Comparison of ENCODE assay signal across 10 mouse cellular contexts in genomic region chr15:98111791-98112190, GRCm38 (mm10). TPM values are rescaled to one million over a fixed set of nuclear protein-coding genes. Genes with fewer than 3 reads are reported as not detected.
A peak's percentile ranks its signal among the peaks of the same experiment; 100 is the strongest.
DNase-seq lines count a peak whose midpoint lies in the region; ATAC-seq lines count a peak whose summit lies in the region.
"Had no signal": no experiment of that assay in that cellular context is flagged by ENCODE, and none has a peak within 500 bp of the region (broad histone marks: within the 10 kb centered on the region; RNA-seq: fewer than 3 reads in every experiment).

No protein-coding gene starts in this region.

- no peaks in the 10 kb centered on the region for H3K9me3 ChIP-seq in liver, embryonic 11.5 days (ENCODE audit: control insufficient read depth, low read length)
- H3K9me3 ChIP-seq in intestine, embryonic 15.5 days: no peaks in the 10 kb centered on the region
- no peaks in the 10 kb centered on the region for H3K9me3 ChIP-seq in stomach, embryonic 15.5 days
- H3K9me3 ChIP-seq: limb, embryonic 10.5 days; megakaryocyte, embryonic 14.5 days had no signal

- no peak overlapping the region for H3K27ac ChIP-seq in liver, embryonic 11.5 days (ENCODE audit: low read depth, low read length)
- no peak overlapping the region for H3K27ac ChIP-seq in intestine, embryonic 15.5 days
- no peak overlapping the region for H3K27ac ChIP-seq in stomach, embryonic 15.5 days
- H3K27ac ChIP-seq: limb, embryonic 10.5 days had no signal

- H3K9ac ChIP-seq in liver, embryonic 11.5 days (ENCODE audit: low read depth, low read length): no peak overlapping the region
- H3K9ac ChIP-seq in intestine, embryonic 15.5 days: no peak overlapping the region
- H3K9ac ChIP-seq in stomach, embryonic 15.5 days: no peak overlapping the region

- no peak for ATAC-seq in liver, embryonic 11.5 days (replicated peaks; ENCODE audit: low FRiP score)
- ATAC-seq in intestine, embryonic 15.5 days: 0 out of 2 replicates have a peak, but pooled peaks have one; percentile 9
- ATAC-seq in stomach, embryonic 15.5 days (ENCODE audit: insufficient read depth, low FRiP score, low read depth): peak; percentile 40; the same call in 1 of the 2 replicates
- ATAC-seq in activated CD4-positive, CD25-positive, alpha-beta regulatory T cell, adult 4 months: no peak

- H3K4me1 ChIP-seq in liver, embryonic 11.5 days (replicated peaks; ENCODE audit: control insufficient read depth, insufficient read depth, low read length): peaks cover 30% of the 10 kb centered on the region
- peaks cover 12% of the 10 kb centered on the region for H3K4me1 ChIP-seq in intestine, embryonic 15.5 days (replicated peaks)
- peaks cover 12% of the 10 kb centered on the region; the same call in 1 of the 2 replicates for H3K4me1 ChIP-seq in stomach, embryonic 15.5 days

- no peaks in the 10 kb centered on the region for H3K36me3 ChIP-seq in liver, embryonic 11.5 days (ENCODE audit: control insufficient read depth, insufficient read depth, low read length)
- H3K36me3 ChIP-seq in intestine, embryonic 15.5 days: no peaks in the 10 kb centered on the region
- 0 out of 2 replicates have a peak, but pooled peaks cover 9% of the 10 kb centered on the region for H3K36me3 ChIP-seq in stomach, embryonic 15.5 days

- 74% methylated on average over 5 of the region's 5 CpGs for WGBS in liver, embryonic 11.5 days
- 66% methylated on average over 5 of the region's 5 CpGs for WGBS in intestine, embryonic 15.5 days
- 68% methylated on average over 5 of the region's 5 CpGs for WGBS in stomach, embryonic 15.5 days

- no peaks in the 10 kb centered on the region for H3K27me3 ChIP-seq in liver, embryonic 11.5 days (replicated peaks; ENCODE audit: control insufficient read depth, insufficient read depth, low read length)
- H3K27me3 ChIP-seq in intestine, embryonic 15.5 days (replicated peaks): no peaks in the 10 kb centered on the region
- no peaks in the 10 kb centered on the region for H3K27me3 ChIP-seq in stomach, embryonic 15.5 days (replicated peaks)
- H3K27me3 ChIP-seq: megakaryocyte, embryonic 14.5 days had no signal

- no peak overlapping the region for H3K4me2 ChIP-seq in liver, embryonic 11.5 days
- no peak overlapping the region for H3K4me2 ChIP-seq in intestine, embryonic 15.5 days (replicated peaks)
- no peak overlapping the region for H3K4me2 ChIP-seq in stomach, embryonic 15.5 days

- no peak overlapping the region for H3K4me3 ChIP-seq in liver, embryonic 11.5 days (ENCODE audit: low read depth, low read length)
- H3K4me3 ChIP-seq in intestine, embryonic 15.5 days (replicated peaks): no peak overlapping the region
- no peak overlapping the region for H3K4me3 ChIP-seq in stomach, embryonic 15.5 days (replicated peaks)
- H3K4me3 ChIP-seq: limb, embryonic 10.5 days; megakaryocyte, embryonic 14.5 days had no signal

- DNase-seq in liver: peak; percentile 20
- DNase-seq in liver, embryonic 11.5 days (ENCODE audit: low spot score): no peak
- peak; percentile 30 for DNase-seq in brain, adult 2 months (ENCODE audit: low read depth, low spot score)
- no peak for DNase-seq in layer of hippocampus, adult 8-10 months (ENCODE audit: low spot score in 2 of 2)

RNA-seq across cellular contexts. Expression of gene Senp1, which starts 18.2 kb away (rescaled TPM):
- 37.9 and 38.6 TPM in 2 replicates for polyA plus RNA-seq in liver, embryonic 11.5 days (2014; fragmentation: Nextera tagmentation; extraction: Ambion mirVana)
- 26.5 and 27.4 TPM in 2 replicates for polyA plus RNA-seq in intestine, embryonic 15.5 days (2015; fragmentation: Nextera tagmentation; extraction: Ambion mirVana)
- polyA plus RNA-seq in stomach, embryonic 15.5 days (2015; fragmentation: Nextera tagmentation; extraction: Ambion mirVana): 27.9 and 29.0 TPM in 2 replicates
- 10 to 100 TPM; 27.5 to 31.6 TPM for polyA plus RNA-seq in activated CD4-positive, CD25-positive, alpha-beta regulatory T cell, adult 4 months (2017; shearing (Covaris generic))
- 10 to 100 TPM; 13.8 to 16.1 (median 14.9) TPM for total RNA-seq in layer of hippocampus, adult 8-10 months (2022)

RNA-seq across cellular contexts. Expression of gene Pfkm, which starts 19.4 kb away (rescaled TPM):
- polyA plus RNA-seq in liver, embryonic 11.5 days (2014; fragmentation: Nextera tagmentation; extraction: Ambion mirVana): 37.2 and 42.5 TPM in 2 replicates
- polyA plus RNA-seq in intestine, embryonic 15.5 days (2015; fragmentation: Nextera tagmentation; extraction: Ambion mirVana): 27.9 and 28.4 TPM in 2 replicates
- polyA plus RNA-seq in stomach, embryonic 15.5 days (2015; fragmentation: Nextera tagmentation; extraction: Ambion mirVana): 28.3 and 31.0 TPM in 2 replicates
- 1 to 10 TPM; 5.0 to 6.8 TPM for polyA plus RNA-seq in activated CD4-positive, CD25-positive, alpha-beta regulatory T cell, adult 4 months (2017; shearing (Covaris generic))
- total RNA-seq in layer of hippocampus, adult 8-10 months (2022): 100 to 1,000 TPM; 332 to 357 (median 349) TPM

RNA-seq across cellular contexts. Expression of gene Asb8, which starts 53.6 kb away (rescaled TPM):
- 37.2 and 42.5 TPM in 2 replicates for polyA plus RNA-seq in liver, embryonic 11.5 days (2014; fragmentation: Nextera tagmentation; extraction: Ambion mirVana)
- 46.6 and 49.5 TPM in 2 replicates for polyA plus RNA-seq in intestine, embryonic 15.5 days (2015; fragmentation: Nextera tagmentation; extraction: Ambion mirVana)
- polyA plus RNA-seq in stomach, embryonic 15.5 days (2015; fragmentation: Nextera tagmentation; extraction: Ambion mirVana): 42.8 and 43.7 TPM in 2 replicates
- 10 to 100 TPM; 36.6 to 43.2 TPM for polyA plus RNA-seq in activated CD4-positive, CD25-positive, alpha-beta regulatory T cell, adult 4 months (2017; shearing (Covaris generic))
- total RNA-seq in layer of hippocampus, adult 8-10 months (2022): 10 to 100 TPM; 50.7 to 55.0 (median 54.3) TPM

RNA-seq across cellular contexts. Expression of gene Ccdc184, which starts 55.2 kb away (rescaled TPM):
- polyA plus RNA-seq in liver, embryonic 11.5 days (2014; fragmentation: Nextera tagmentation; extraction: Ambion mirVana): not detected in 2 replicates
- 1.6 and 1.7 TPM in 2 replicates for polyA plus RNA-seq in intestine, embryonic 15.5 days (2015; fragmentation: Nextera tagmentation; extraction: Ambion mirVana)
- 1.6 and 2.0 TPM in 2 replicates for polyA plus RNA-seq in stomach, embryonic 15.5 days (2015; fragmentation: Nextera tagmentation; extraction: Ambion mirVana)
- polyA plus RNA-seq in activated CD4-positive, CD25-positive, alpha-beta regulatory T cell, adult 4 months (2017; shearing (Covaris generic)): under 1 TPM in 1 of 2 experiments, not detected in 1; 0.25 TPM
- total RNA-seq in layer of hippocampus, adult 8-10 months (2022): 10 to 100 TPM in 3 of 4 experiments, 1 to 10 TPM in 1; 9.8 to 11.9 (median 10.6) TPM
- total RNA-seq: neutrophil, adult 5-6 weeks had no signal

Comparison
In these comparisons a context has a peak if more than half of its experiments do, and no peak if none do; other contexts are left out.
1. DNase-seq: peak in liver (single experiment) and brain, adult 2 months (single experiment); none in liver, embryonic 11.5 days (single experiment) and layer of hippocampus, adult 8-10 months (0 of 2).
2. ATAC-seq: peak in intestine, embryonic 15.5 days (single experiment) and stomach, embryonic 15.5 days (single experiment); none in liver, embryonic 11.5 days (single experiment) and activated CD4-positive, CD25-positive, alpha-beta regulatory T cell, adult 4 months (single experiment).